Mouse (Mus musculus): ENCODE measurements around the gene Ncoa7. TPM values are rescaled to one million over a fixed set of nuclear protein-coding genes. Genes with fewer than 3 reads are reported as not detected.
A peak's percentile ranks its signal among the peaks of the same experiment; 100 is the strongest.
"Not testable (repeated sequence)": the region's sequence is repeated elsewhere in the genome, so short reads cannot be mapped to it uniquely, and the experiment has no call there.

Gene Ncoa7
- polyA plus RNA-seq, 1 experiment from 2014 or later: 11.3 TPM

DNA sequence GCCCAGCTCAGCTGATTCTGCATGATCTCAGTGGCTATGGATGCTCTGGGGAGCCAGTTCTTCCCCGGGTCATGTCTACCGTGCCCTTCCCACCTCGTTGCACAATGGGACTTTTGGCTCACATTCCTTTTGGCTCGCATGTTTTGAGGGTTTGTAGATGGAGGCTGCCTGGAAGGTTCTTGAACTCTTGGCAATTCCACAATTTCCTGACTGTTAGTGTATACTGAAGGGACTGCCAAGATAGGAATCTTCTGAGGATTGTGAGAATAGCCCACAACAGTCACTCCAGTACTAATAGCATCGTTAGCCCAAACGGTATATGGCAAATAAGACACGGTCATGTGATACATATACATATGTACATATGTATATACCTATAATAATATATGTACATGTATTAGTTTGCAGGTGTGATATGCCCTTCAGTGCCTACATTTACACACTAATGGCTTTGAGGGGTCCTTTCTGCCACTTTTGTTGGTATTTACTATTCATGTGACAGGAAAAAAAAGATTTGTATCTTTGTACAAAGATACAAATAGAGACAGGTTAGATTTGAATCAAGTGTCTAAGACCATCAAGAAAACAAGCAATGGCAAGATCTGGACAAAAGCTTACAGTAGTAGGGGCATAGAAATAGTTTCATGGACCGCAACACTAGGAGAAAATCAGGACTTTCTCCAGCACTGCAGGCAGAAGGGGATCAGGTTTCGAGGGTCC, 7.3 kb upstream of the Ncoa7 start:
- peak overlapping the region; percentile 53; the same call in 1 of the 2 replicates for H3K9ac ChIP-seq (replicated peaks)
- WGBS: 41% methylated on average over 9 of the region's 9 CpGs

DNA sequence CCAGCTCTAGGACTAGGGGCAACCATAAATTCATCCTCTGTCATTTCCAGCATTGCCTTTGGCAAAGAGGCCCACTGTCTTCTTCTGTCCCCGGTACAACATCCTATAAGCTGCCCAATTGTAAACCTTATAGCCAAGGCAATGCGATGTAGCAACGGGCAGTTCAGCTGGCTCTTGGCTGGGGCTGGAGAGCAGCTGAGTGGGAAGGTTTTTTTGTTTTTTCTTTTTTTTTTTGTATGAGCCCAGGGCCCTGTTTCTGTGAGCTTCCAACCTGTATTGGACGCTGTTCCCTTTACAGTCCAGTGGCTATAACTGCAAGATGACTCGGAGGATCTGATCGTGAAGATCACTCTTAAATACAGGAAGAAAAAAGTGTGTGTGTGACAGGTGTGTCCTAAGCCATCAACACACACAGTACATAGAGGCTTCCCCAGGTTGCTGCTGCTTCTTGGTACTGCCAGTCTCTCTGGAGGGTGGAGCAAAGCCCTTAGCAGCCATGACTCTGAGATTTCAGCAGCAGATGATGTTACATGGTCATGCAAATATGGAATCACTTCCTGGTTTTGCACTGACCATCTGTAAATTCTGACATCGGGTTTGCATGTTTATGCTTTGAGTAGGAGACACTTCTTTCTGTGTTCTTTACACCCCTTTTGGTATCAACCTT, 594 bp upstream of the Ncoa7 start:
- H3K27ac ChIP-seq: peak overlapping the region; percentile 98
- peak overlapping the region; percentile 85 for H3K4me3 ChIP-seq (replicated peaks)
- H3K36me3 ChIP-seq: no peaks in the 10 kb centered on the region
- H3K4me1 ChIP-seq (replicated peaks): peaks cover 9% of the 10 kb centered on the region
- peak overlapping the region; percentile 62 for H3K4me2 ChIP-seq (replicated peaks)
- peak overlapping the region; percentile 92 for H3K9ac ChIP-seq (replicated peaks)
- no peaks in the 10 kb centered on the region for H3K27me3 ChIP-seq
- no peaks in the 10 kb centered on the region for H3K9me3 ChIP-seq
- 40% methylated on average over 7 of the region's 7 CpGs for WGBS
- ATAC-seq: no peak; the same call in 1 of the 2 replicates

More for the DNA sequence above, 7.3 kb upstream of the Ncoa7 start:
- Histone ChIP-seq H3K36me3 (no peaks in the 10 kb centered on the region), H3K9me3 (no peaks in the 10 kb centered on the region), H3K4me2 (replicated peaks) (peak overlapping the region; percentile 50), H3K4me3 (replicated peaks) (peak overlapping the region; percentile 45), H3K27me3 (no peaks in the 10 kb centered on the region), H3K4me1 (replicated peaks) (0 out of 2 replicates have a peak, but pooled peaks cover 3% of the 10 kb centered on the region), H3K27ac (peak overlapping the region; percentile 60; the same call in 1 of the 2 replicates)
- ATAC-seq: peak; percentile 79

DNA sequence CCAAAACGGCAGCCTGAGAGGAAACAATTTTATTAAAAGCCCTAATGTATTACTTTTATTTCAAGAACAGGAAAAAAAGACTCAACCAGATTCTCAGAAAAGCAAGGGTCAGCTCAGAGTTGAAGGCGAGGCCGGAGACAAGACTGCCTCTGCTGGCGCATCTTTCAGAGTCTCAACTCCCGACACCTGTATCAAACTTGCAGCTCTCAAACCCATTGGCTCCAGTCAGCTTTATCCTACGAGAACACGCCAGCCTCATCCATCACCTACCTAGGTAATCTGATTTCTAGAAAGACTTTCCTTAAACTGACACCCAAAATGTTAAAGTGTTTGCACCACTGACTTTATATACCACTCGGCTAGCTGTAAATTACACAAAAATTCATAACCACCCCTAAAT, 1.1 kb downstream of the Ncoa7 start:
- Histone ChIP-seq H3K4me1 (replicated peaks) (peaks cover 9% of the 10 kb centered on the region), H3K36me3 (no peaks in the 10 kb centered on the region), H3K9me3 (no peaks in the 10 kb centered on the region), H3K4me2 (replicated peaks) (peak overlapping the region; percentile 62), H3K4me3 (replicated peaks) (peak overlapping the region; percentile 85), H3K27me3 (no peaks in the 10 kb centered on the region), H3K9ac (replicated peaks) (peak overlapping the region; percentile 92), H3K27ac (peak overlapping the region; percentile 98)
- WGBS: 12% methylated on average over 8 of the region's 8 CpGs
- no peak for ATAC-seq

DNA sequence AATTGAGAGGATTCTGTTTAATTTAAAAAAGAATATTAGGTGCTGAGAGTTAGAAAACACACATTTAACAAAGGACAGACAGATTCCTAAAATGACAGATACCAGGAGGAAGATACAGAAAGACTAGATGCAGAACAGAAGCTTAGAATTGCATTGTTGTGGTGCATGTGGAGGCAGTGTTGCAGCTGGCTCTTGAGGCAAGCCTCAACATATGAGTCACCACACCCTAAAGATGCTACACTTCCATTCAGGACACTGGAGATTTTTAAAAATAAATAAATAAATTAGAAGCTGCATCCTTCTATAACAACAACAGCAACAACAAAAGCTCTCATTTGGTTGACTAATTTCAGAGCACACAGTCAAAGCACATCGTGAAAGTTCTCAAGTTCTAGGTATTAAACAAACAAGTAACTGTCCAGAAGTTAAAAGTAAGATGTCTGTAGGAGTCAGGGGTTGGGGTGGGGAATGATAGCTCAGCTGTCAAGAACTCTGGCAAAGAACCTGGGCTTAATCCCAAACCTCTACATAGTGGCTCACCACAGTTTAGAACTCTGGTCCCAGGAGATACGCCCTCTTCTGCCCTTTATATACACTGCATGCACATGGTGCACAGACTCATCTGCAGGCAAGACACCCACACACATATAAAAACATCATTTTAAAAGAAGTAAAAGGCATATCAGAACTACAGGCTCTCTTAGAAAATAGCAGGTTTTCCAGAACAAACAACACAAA, 3.2 kb downstream of the Ncoa7 start:
- H3K4me2 ChIP-seq (replicated peaks): no peak overlapping the region
- H3K9me3 ChIP-seq: peaks cover 6% of the 10 kb centered on the region
- ATAC-seq: no peak
- H3K27ac ChIP-seq: no peak overlapping the region
- WGBS: 93% methylated on average over 2 of the region's 2 CpGs
- H3K27me3 ChIP-seq: no peaks in the 10 kb centered on the region
- peaks cover 9% of the 10 kb centered on the region for H3K4me1 ChIP-seq (replicated peaks)
- no peak overlapping the region for H3K9ac ChIP-seq (replicated peaks)
- 0 out of 2 replicates have a peak, but pooled peaks cover 2% of the 10 kb centered on the region for H3K36me3 ChIP-seq
- H3K4me3 ChIP-seq (replicated peaks): no peak overlapping the region

DNA sequence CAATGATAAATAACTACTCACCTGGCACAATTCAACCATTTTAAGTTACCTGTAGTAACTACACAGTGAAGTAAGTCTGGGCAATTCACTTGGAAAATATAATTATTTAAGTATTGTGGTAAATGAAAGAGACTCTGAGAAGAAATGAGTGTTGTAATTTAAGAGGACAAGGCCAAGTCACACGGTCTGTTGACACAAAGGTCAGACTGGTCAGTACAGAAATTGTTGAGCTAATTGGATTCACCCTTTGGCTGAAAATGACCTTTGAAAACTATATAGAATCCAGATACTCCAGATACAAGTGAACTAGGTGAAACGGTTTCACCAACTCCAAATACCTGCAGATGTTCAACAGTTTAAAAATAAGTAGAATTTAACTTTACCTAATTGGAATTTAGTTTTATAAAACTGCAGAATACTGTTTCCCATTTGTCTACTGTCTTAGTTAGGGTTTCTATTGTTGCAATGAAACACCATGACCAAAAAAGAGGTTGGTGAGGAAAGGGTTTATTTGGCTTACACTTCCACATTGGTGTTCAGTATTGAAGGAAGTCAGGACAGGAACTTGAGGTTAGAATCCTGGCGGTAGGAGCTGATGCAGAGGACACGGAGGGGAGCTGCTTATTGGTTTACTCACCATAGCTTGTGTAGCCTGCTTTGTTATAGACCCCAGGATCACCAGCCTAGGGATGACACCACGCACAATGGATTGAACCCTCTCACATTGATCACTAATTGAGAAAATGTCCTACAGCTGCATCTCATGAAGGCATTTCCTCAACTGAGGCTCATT, 6.5 kb downstream of the Ncoa7 start:
- 92% methylated on average over 5 of the region's 5 CpGs for WGBS
- Histone ChIP-seq H3K27me3 (no peaks in the 10 kb centered on the region), H3K36me3 (peaks cover 11% of the 10 kb centered on the region), H3K4me2 (replicated peaks) (no peak overlapping the region), H3K27ac (no peak overlapping the region), H3K9ac (replicated peaks) (no peak overlapping the region), H3K4me1 (replicated peaks) (no peaks in the 10 kb centered on the region), H3K4me3 (replicated peaks) (no peak overlapping the region), H3K9me3 (peaks cover 14% of the 10 kb centered on the region)
- no peak for ATAC-seq

DNA sequence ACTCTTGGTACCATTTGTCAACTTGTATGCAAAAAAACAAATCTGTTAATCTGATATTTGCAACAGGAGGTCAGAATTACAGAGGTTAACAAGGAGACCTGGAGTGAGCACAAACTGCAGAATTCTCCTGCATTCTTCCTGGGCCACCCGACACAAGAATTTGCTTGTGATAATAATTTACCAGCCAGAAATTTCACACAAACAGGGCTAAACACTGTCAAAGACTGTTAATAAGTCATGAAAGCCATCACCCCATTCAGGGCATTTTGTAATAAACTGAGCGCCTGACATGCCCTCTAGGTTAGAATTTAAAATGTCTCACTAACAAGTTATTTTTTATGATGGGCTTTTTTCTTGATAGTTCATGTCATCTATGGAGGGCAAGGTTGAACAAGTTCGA, 12.1 kb downstream of the Ncoa7 start:
- Histone ChIP-seq H3K4me3 (replicated peaks) (no peak overlapping the region), H3K4me2 (replicated peaks) (no peak overlapping the region), H3K9ac (replicated peaks) (no peak overlapping the region), H3K27me3 (no peaks in the 10 kb centered on the region), H3K27ac (no peak overlapping the region), H3K36me3 (peaks cover 9% of the 10 kb centered on the region), H3K4me1 (replicated peaks) (no peaks in the 10 kb centered on the region), H3K9me3 (peaks cover 12% of the 10 kb centered on the region)
- ATAC-seq: no peak
- 99% methylated on average over 3 of the region's 3 CpGs for WGBS

DNA sequence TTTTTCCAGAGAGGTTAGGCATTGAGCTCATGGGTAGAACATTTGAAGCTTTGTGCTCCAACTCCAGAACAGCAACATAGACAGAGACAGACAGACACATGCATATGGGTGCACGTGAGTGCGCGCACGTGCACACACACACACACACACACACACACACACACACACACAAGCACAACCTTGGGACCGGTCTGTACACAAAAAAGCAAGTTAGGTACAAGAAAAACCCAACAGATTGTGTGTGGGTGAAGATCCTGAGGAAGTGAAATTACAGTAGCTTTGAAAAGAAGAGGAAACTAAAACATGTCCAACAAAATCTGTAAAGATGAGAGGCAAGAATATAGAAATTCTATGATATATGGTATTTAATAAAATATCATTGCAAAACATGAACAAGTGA, 13.6 kb downstream of the Ncoa7 start:
- no peak overlapping the region for H3K27ac ChIP-seq
- 96% methylated on average over 5 of the region's 5 CpGs for WGBS

DNA sequence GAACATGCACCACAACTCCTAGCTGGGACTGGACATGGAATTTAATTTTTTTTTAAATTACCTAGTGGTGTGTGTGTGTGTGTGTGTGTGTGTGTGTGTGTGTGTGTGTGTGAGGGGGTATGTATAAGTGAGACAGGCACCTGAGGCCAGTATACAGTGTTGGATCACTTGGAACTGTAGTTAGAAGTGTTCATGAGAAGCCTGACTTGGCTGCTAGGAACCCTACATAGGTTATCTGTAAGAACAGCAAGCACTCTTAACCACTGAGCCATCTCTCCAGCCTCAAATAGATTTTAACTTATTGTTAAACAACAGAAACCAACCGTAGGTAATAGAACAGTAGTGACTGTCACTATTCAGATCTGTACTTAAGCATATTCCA, 14.8 kb downstream of the Ncoa7 start:
- Histone ChIP-seq H3K4me2 (replicated peaks) (no peak overlapping the region), H3K9me3 (peaks cover 3% of the 10 kb centered on the region; the same call in 1 of the 2 replicates), H3K9ac (replicated peaks) (no peak overlapping the region), H3K27me3 (no peaks in the 10 kb centered on the region), H3K27ac (no peak overlapping the region), H3K36me3 (no peaks in the 10 kb centered on the region), H3K4me1 (replicated peaks) (no peaks in the 10 kb centered on the region), H3K4me3 (replicated peaks) (no peak overlapping the region)
- ATAC-seq: no peak
- 91% methylated on average over 1 of the region's 1 CpGs for WGBS

More for the DNA sequence above, 13.6 kb downstream of the Ncoa7 start:
- ATAC-seq: no peak
- Histone ChIP-seq H3K4me1 (replicated peaks) (no peaks in the 10 kb centered on the region), H3K9me3 (peaks cover 8% of the 10 kb centered on the region; the same call in 1 of the 2 replicates), H3K4me2 (replicated peaks) (no peak overlapping the region), H3K4me3 (replicated peaks) (no peak overlapping the region), H3K36me3 (peaks cover 6% of the 10 kb centered on the region), H3K27me3 (no peaks in the 10 kb centered on the region), H3K9ac (replicated peaks) (no peak overlapping the region)

DNA sequence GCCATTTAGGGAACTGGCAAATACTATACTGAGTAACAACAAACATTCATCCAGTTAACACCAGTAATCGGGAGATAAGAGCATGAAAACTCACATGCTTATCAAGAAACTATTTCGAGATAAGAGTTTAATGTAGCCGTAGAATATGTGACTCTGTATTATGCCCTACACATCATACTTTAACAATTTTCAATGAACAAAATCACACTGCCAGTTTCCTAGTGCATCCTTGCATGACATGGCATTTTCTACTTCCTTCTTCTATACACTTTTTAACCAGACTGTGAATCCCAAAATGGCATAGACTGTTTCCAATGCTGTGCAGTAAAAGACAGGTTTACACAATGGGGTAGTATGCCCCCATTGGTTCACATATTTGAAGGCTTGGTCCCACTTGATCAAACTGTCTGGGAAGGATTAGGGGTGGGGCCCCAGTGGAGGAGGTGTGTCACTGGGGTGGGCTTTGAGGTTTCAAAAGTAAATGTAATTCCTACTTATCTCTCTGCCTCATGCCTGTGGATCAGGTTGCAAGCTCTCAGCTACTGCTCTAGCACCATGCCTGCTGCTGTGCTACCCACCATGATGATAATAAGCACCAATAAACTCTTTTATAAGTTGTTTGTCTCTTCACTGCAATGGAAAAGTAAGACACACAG, 15.3 kb downstream of the Ncoa7 start:
- WGBS: 98% methylated on average over 3 of the region's 3 CpGs
- peaks cover 3% of the 10 kb centered on the region; the same call in 1 of the 2 replicates for H3K9me3 ChIP-seq
- no peaks in the 10 kb centered on the region for H3K27me3 ChIP-seq
- no peak overlapping the region for H3K4me2 ChIP-seq (replicated peaks)
- H3K27ac ChIP-seq: no peak overlapping the region
- ATAC-seq: no peak
- no peak overlapping the region for H3K4me3 ChIP-seq (replicated peaks)
- no peaks in the 10 kb centered on the region for H3K36me3 ChIP-seq
- no peaks in the 10 kb centered on the region for H3K4me1 ChIP-seq (replicated peaks)
- no peak overlapping the region for H3K9ac ChIP-seq (replicated peaks)

DNA sequence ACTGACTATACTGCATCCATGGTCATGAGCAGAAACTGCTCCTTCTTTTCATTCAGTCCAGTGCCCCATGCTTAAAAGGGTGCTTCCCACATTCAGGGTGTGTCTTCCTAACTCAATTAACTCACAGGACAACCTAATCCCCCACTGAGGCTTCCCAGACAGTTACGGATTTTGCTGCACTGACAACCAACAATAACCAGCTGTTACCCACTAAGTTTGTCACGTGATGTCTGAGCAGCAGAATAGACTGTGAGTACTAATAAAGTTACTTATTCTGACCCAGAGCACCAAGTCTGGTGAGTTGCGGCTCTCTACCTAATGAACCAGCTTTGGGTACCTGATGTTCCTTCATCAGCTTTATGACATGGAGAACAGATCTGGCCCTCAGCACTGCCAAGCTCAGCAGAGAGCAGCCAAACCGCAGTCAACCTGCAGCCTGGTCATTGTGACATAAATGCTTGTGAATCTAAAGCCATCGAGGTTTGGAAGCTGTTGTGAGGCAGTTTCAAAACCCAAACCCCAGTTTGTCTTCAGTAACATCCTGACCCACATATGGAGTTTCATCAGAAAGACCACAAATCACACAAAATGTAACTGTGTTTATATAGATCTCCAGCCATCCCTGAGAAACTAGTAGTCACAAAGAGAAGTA, 16.9 kb downstream of the Ncoa7 start:
- WGBS: 85% methylated on average over 5 of the region's 5 CpGs
- Histone ChIP-seq H3K4me1 (replicated peaks) (no peaks in the 10 kb centered on the region), H3K36me3 (0 out of 2 replicates have a peak, but pooled peaks cover 3% of the 10 kb centered on the region), H3K9me3 (no peaks in the 10 kb centered on the region), H3K4me2 (replicated peaks) (no peak overlapping the region), H3K4me3 (replicated peaks) (no peak overlapping the region), H3K9ac (replicated peaks) (no peak overlapping the region), H3K27ac (no peak overlapping the region), H3K27me3 (no peaks in the 10 kb centered on the region)
- ATAC-seq: no peak

DNA sequence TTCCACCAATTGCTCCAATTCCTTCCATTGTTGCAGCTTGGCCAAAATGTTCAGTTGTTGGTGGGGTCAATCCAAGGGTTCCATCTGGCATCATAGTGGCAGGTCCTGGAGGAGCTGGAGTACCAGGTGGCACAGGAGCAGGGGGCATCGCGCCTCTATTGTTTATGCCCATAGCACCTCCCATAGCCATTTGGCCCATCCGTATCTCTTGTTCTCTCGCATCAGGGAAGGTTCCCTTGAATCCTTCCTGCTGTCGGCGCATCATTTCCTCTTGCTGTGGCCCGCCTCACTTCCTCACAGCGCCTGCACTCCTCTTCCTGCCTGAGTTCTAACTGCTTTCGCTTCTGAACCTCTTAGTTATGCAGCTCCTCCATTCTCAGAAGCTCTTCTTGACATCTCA, 22.2 kb downstream of the Ncoa7 start:
- not testable (repeated sequence) for H3K27ac ChIP-seq; H3K4me3 ChIP-seq (replicated peaks); H3K4me1 ChIP-seq (replicated peaks); H3K9me3 ChIP-seq; H3K36me3 ChIP-seq; ATAC-seq; H3K9ac ChIP-seq (replicated peaks); H3K27me3 ChIP-seq; H3K4me2 ChIP-seq (replicated peaks)
- WGBS: 92% methylated on average over 9 of the region's 9 CpGs
